Mouse (Mus musculus) spleen, adult 2 months (tissue): ENCODE measurements around the gene D630003M21Rik. TPM values are rescaled to one million over a fixed set of nuclear protein-coding genes. Genes with fewer than 3 reads are reported as not detected.

Experiments
- DNase-seq, 2 experiments: peaks; one replicate each; pipeline versions ENCODE4 v3.0.0 to v3.0.0-alpha.2; 2012 to 2021; ENCODE audit warnings: low spot score in 2 of 2, low read depth in 1 of 2
- H3K27ac ChIP-seq: fragments of 200-500 bp; 2 replicates; pipeline ENCODE4 v1.5.1; 2012; ENCODE audit warnings: low read length, inconsistent platforms; ENCODE audit not compliant: insufficient read depth
- H3K27me3 ChIP-seq: fragments of 200-500 bp; 2 replicates; pipeline ENCODE4 v1.6.1; 2012; ENCODE audit warnings: mild to moderate bottlenecking, moderate library complexity, low read length, inconsistent platforms; ENCODE audit not compliant: control insufficient read depth, insufficient read depth
- H3K36me3 ChIP-seq: fragments of 200-500 bp; 2 replicates; pipeline ENCODE4 v1.6.1; 2012; ENCODE audit warnings: mild to moderate bottlenecking, low read length, inconsistent platforms; ENCODE audit not compliant: control insufficient read depth, insufficient read depth
- H3K4me1 ChIP-seq: fragments of 200-500 bp; 2 replicates; pipeline ENCODE4 v1.6.1; 2011; ENCODE audit warnings: inconsistent platforms; ENCODE audit not compliant: control insufficient read depth, insufficient read depth, insufficient read length
- H3K4me3 ChIP-seq: fragments of 200-500 bp; 2 replicates; pipeline ENCODE4 v1.5.1; 2011; ENCODE audit warnings: mild to moderate bottlenecking, inconsistent platforms; ENCODE audit not compliant: insufficient read depth, insufficient read length; ENCODE audit errors: extremely low read depth
- CTCF ChIP-seq: fragments of 200-500 bp; IDR thresholded peaks from 2 replicates; pipeline ENCODE4 v1.5.1; 2011; ENCODE audit warnings: mild to moderate bottlenecking, inconsistent platforms; ENCODE audit not compliant: insufficient read depth, insufficient read length, insufficient replicate concordance; ENCODE audit errors: extremely low read depth
- POLR2A ChIP-seq: fragments of 200-500 bp; IDR thresholded peaks from 2 replicates; pipeline ENCODE4 v1.6.1; 2011; ENCODE audit warnings: low read depth, low read length, inconsistent platforms
- WGBS: fragments of 180-500 bp; shearing (Covaris S2); methylation state at CpG from one replicate; pipeline ENCODE4 v1.1.7; 2018; 5-methylcytosine and 5-hydroxymethylcytosine counted together
- polyA plus RNA-seq: library from polyadenylated mRNA; depleted of rRNA; stranded (reverse); fragments of >200 nt; gene quantifications from 2 replicates; pipeline ENCODE4 v1.2.3, GENCODE M21; 2012; rRNA removed

The D630003M21Rik gene
- 0.58 and 0.62 TPM in 2 replicates for polyA plus RNA-seq

DNA sequence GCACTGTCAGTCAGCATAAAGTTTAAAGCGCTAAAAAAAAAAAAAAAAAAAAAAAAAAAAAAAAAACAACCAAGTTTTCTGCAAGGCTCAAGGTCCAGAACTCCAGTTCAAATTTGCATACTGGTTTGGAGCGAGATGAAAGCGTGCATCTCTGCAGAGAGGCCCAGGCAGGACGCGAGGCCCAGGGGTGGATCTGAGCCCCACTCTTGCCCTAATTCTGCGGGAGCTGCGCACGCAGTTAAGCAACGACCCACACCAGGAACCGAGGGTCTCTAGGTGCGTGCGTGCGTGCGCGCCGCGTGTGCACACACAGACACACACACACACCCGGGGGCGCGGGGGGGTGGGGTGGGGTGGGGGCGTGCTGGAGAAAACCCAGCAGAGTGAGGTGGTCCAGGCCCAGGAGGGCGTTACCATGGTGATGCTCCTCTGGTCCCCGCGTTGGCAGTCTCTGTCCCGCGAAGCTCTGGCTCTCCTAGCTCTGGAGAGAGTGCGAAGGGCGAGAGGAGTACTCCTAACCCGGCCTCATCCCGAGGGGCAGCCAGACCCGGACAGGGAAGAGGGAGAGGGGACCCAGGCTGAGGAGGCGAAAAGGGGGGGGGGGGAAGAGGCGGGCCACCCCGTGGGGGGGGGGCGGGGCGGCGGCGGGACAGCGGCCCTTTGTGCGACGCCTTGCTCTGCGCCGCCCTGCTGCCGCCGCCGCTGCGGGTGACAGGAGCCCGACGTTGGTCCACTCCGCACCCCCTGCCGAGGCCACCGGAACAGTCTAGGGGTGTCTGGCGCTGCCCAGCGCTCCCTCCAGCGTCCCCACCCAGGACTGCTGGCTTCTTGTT lies at the start of gene D630003M21Rik:
D630003M21Rik (minus strand) TSS at position 553 of the 833 bp plus-strand sequence.
- WGBS = 1% methylated on average over 45 of the region's 55 CpGs
- Histone ChIP-seq H3K27me3 (peaks cover 3% of the 10 kb centered on the region), H3K4me3 (no peak within 1 kb of the TSS), H3K4me1 (no peaks in the 10 kb centered on the region), H3K36me3 (no peaks in the 10 kb centered on the region), H3K27ac (no peak within 1 kb of the TSS)
- no peak for TF ChIP-seq POLR2A
- no peak for TF ChIP-seq CTCF
- DNase-seq = no peak

GRCm38 (mm10) chr2:158276878-158277277 lies 47.9 kb upstream of the D630003M21Rik start:
- TF ChIP-seq CTCF = no peak
- TF ChIP-seq POLR2A = no peak
- 84% methylated on average over 4 of the region's 4 CpGs for WGBS
- no peaks in the 10 kb centered on the region for H3K27me3 ChIP-seq
- DNase-seq = no peak
- H3K36me3 ChIP-seq = no peaks in the 10 kb centered on the region
- H3K4me3 ChIP-seq = no peak overlapping the region
- H3K27ac ChIP-seq = no peak overlapping the region
- H3K4me1 ChIP-seq = no peaks in the 10 kb centered on the region

DNA sequence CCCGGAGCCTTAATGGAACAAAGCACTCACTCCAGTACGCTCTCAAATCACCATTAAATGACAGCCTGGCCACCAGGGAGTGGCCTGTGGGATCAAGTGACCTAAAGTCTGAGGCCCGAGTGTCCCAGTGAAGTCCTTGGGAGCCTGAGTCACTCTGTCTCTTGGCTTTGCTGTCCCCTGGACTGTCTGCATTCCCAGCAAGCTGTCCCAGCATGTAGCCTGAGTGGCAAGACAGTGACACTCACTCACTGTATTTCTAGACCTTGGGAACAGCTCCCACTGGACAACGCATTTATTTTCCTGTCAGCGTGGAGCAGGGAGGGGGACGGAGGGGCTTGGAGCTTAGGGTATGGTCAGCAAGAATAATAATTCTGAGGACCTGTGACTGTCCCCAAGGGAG lies 47.4 kb upstream of the D630003M21Rik start:
- H3K4me1 ChIP-seq = no peaks in the 10 kb centered on the region
- WGBS = 89% methylated on average over 6 of the region's 6 CpGs
- no peak for DNase-seq
- H3K4me3 ChIP-seq = no peak overlapping the region
- H3K27ac ChIP-seq = no peak overlapping the region
- H3K36me3 ChIP-seq = no peaks in the 10 kb centered on the region
- TF ChIP-seq CTCF = no peak
- no peak for TF ChIP-seq POLR2A
- no peaks in the 10 kb centered on the region for H3K27me3 ChIP-seq

DNA sequence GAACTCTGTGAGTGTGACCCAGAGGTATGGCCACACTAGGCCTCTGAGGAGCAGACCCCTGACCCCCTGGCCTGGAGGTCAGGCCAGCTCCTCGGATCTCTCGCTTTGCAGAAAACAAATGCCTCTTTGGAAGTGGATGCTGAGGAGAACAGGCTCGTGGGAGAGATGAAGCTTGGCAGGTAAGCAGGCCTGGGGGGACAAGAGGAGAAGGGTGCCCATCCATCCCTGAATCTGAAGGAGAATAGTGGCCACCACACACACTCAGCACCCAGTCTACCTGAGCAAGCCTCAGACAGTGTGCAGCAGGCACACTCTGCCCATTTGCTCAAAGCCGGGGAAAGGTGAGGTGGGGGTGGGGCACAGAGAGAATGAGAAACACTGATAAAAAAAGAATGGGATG lies 46.8 kb upstream of the D630003M21Rik start:
- Histone ChIP-seq H3K4me1 (no peaks in the 10 kb centered on the region), H3K4me3 (no peak overlapping the region), H3K27me3 (no peaks in the 10 kb centered on the region), H3K36me3 (no peaks in the 10 kb centered on the region), H3K27ac (no peak overlapping the region)
- TF ChIP-seq CTCF (no peak), POLR2A (no peak)
- DNase-seq = no peak
- 85% methylated on average over 4 of the region's 4 CpGs for WGBS

- Histone ChIP-seq H3K4me1 (no peaks in the 10 kb centered on the region), H3K4me3 (no peak overlapping the region), H3K27ac (no peak overlapping the region), H3K36me3 (no peaks in the 10 kb centered on the region), H3K27me3 (no peaks in the 10 kb centered on the region)
- no peak for DNase-seq
- 95% methylated on average over 3 of the region's 3 CpGs for WGBS
- TF ChIP-seq POLR2A = no peak
- TF ChIP-seq CTCF = no peak
Measured at GRCm38 (mm10) chr2:158275349-158275748, 46.3 kb upstream of the D630003M21Rik start.

DNA sequence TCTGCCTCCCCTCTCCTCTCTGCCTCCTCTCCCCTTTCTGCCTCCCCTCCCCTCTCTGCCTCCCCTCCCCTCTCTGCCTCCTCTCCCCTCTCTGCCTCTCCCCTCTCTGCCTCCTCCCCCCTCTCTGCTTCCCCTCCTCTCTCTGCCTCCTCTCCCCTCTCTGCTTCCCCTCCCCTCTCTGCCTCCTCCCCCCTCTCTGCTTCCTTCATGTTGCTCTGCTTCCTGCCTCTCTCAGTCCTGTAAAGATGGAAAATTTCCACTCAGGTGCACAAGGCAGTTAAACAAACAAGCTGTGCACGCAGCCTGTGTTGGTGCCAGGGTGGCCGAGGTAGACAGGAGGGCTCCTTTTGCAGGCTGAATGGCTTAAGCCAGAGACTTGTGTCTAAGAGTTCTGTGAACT lies 44.6 kb upstream of the D630003M21Rik start:
- Histone ChIP-seq H3K27ac (no peak overlapping the region), H3K36me3 (no peaks in the 10 kb centered on the region), H3K4me1 (no peaks in the 10 kb centered on the region), H3K27me3 (no peaks in the 10 kb centered on the region), H3K4me3 (no peak overlapping the region)
- no peak for TF ChIP-seq POLR2A
- no peak for TF ChIP-seq CTCF
- 3% methylated on average over 2 of the region's 2 CpGs for WGBS
- DNase-seq = no peak

DNA sequence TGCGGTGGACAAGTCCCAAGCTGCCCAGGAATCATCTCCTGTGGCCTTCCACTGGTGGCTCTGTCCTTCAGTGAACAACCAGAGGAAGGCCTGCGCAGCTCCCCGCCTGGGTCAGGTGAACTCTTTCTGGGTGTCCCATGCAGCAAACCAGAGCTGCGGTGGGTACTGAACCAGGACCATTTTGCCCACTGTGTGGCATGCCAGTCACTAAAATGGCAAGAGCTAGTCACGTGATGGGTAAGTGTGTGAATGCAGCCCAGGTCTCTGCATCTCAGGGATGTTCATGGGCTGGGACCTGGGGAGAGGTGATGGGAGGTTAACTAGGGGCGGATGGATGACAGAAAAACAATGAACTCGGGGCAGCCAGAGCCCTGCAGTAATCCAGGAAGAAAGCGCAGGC lies 41.0 kb upstream of the D630003M21Rik start:
- Histone ChIP-seq H3K4me3 (no peak overlapping the region), H3K27me3 (no peaks in the 10 kb centered on the region), H3K4me1 (no peaks in the 10 kb centered on the region), H3K36me3 (no peaks in the 10 kb centered on the region), H3K27ac (no peak overlapping the region)
- WGBS = 89% methylated on average over 8 of the region's 8 CpGs
- TF ChIP-seq POLR2A (no peak), CTCF (no peak)
- DNase-seq = no peak
